Mouse (Mus musculus) monocyte, adult 2 months (primary cell): ENCODE results near the gene Tpst1.

Source experiments
- DNase-seq, 2 experiments: peaks; one replicate each; pipeline ENCODE4 v3.0.0; 2022; ENCODE audit warnings: low spot score in 2 of 2, low read depth in 1 of 2

The Tpst1 gene

DNA sequence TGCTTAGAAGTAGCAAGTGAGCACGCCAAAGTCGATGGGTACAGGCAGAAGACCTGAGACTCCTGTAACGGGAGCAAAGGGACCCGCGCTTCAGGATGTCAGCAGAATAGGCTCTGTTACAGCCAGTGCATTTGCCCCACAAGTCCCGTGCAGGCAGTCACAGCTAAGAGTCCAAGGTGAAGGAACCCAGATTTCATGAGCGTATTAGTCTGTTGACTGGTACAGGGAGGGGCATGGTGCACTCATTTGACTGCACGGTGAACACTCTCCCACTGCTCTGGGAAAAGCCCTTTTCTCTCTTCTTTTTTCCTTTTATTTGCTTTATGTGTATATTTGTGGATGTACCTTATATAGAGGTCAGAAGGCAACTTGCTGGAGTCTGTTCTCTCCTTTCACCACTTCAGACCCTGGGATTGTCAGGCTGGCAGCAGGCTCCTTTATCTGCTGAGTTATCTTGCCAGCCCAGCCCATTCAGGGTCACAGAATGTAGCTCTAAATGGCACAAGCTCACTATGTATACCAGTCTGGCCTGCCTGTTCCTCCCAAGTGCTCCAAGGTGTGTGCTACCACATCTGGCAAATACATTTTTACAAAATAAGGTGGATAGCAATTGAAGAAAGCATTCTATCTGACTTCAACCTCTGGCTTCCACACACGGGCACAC is 111.2 kb downstream of the Tpst1 start:
- DNase-seq = no peak

DNA sequence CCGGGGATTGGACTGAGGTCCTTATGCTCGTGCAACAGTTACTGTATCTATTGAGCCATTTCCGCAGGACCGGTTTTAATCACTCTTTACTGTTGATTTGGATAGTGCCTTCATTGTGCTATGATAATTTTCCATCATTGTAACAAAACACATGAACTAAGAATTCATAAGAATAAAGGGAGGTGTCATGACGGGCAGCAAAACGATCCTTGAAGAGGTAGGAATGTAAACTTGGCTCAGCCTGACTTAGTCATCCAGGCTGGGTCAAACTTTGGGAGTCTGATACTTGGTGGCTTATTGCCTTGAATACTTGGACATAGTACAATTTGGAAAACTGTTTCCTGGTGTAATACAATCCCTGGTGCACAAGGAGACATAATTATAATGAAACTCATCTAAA is 112.2 kb downstream of the Tpst1 start:
- no peak for DNase-seq
